Mouse (Mus musculus) naive thymus-derived CD4-positive, alpha-beta T cell, adult 5 months (primary cell): Measurements from ENCODE around the gene Ifit1. TPM values are rescaled to one million over a fixed set of nuclear protein-coding genes. Genes with fewer than 3 reads are reported as not detected.

Experiments used
- polyA plus RNA-seq: library from polyadenylated mRNA; unstranded; fragments of 100-300 nt; shearing (Covaris generic); gene quantifications from one replicate; pipeline ENCODE4 v1.2.1, GENCODE M21; 2017

The Ifit1 gene
- 4.4 TPM for polyA plus RNA-seq

GRCm38 (mm10) chr19:34640623-34641022, at the start of gene Ifit1, which contains the start of gene Ifit1bl2:
TSS of gene Ifit1 (plus strand) at chr19:34640871.
TSS of gene Ifit1bl2 (minus strand) at chr19:34640743.

GRCm38 (mm10) chr19:34601888-34602287, 38.8 kb upstream of the Ifit1 start, which contains the start of gene Ifit1bl1:
TSS of gene Ifit1bl1 (minus strand) at chr19:34601956.

GRCm38 (mm10) chr19:34607237-34608051, 33.2 kb upstream of the Ifit1 start, which contains the start of gene Ifit3b:
TSS of gene Ifit3b (plus strand) at chr19:34607970.

Other genes starting within 250 kb of the Ifit1 start
- not detected for gene Ch25h, start 165.7 kb upstream of the Ifit1 start, polyA plus RNA-seq
- gene Lipa, start 113.4 kb upstream of the Ifit1 start, polyA plus RNA-seq, result 85.8 TPM
- 17.6 TPM for gene Ifit2, start 90.2 kb upstream of the Ifit1 start, polyA plus RNA-seq
- 4.6 TPM for gene Ifit3, start 57.3 kb upstream of the Ifit1 start, polyA plus RNA-seq
- 10.3 TPM for gene Ifit1bl1, start 38.9 kb upstream of the Ifit1 start, polyA plus RNA-seq
- gene Ifit3b, start 32.9 kb upstream of the Ifit1 start, polyA plus RNA-seq, result 0.46 TPM
- gene Ifit1bl2, start 128 bp upstream of the Ifit1 start, polyA plus RNA-seq, result 0.34 TPM
- gene Slc16a12, start 106.4 kb downstream of the Ifit1 start, polyA plus RNA-seq, result not detected
- 0.95 TPM for gene Pank1, start 238.6 kb downstream of the Ifit1 start, polyA plus RNA-seq